In the genomic region with DNA sequence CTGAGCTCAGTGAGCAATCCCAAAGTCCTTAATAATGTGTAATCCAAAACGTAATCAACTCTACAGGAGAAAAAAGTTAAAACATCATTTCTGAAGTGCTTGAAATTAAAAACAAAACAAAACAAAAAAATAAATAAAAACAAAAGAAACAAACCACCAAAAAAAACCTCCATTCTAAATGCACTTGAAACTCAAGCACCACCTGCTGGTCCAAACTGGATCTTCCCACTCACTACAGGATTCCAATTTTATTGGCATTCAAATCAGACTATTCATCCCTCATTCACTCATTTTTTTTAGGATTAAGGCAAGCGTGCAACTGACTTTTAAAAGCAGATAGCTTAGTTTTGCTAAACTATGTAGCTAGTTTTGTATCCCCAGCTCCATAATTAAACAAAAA, we compare ENCODE assay signal across 10 mouse cellular contexts.
DNase-seq lines count a peak whose midpoint lies in the region; ATAC-seq and TF ChIP-seq lines count a peak whose summit lies in the region.
"Had no signal": no experiment of that assay in that cellular context is flagged by ENCODE, and none has a peak within 500 bp of the region (broad histone marks: within the 10 kb centered on the region; RNA-seq: fewer than 3 reads in every experiment).

No protein-coding gene starts in this region.

- no peaks in the 10 kb centered on the region for H3K27me3 ChIP-seq in E14TG2a.4 (ENCODE audit: insufficient read depth, low read length)

- no peaks in the 10 kb centered on the region for H3K9me3 ChIP-seq in E14TG2a.4 (ENCODE audit: low read length)

- no peak for ATAC-seq in cerebellum, adult (ENCODE audit: insufficient number of reproducible peaks, low FRiP score, low TSS enrichment)

- no peaks in the 10 kb centered on the region for H3K4me1 ChIP-seq in E14TG2a.4 (replicated peaks; ENCODE audit: low read depth, low read length)

- no peak overlapping the region for H3K4me3 ChIP-seq in E14TG2a.4 (replicated peaks; ENCODE audit: low read length)
- H3K4me3 ChIP-seq: erythroblast, embryonic 14.5 days had no signal

- H3K36me3 ChIP-seq in E14TG2a.4 (ENCODE audit: insufficient read depth, low read length), result no peaks in the 10 kb centered on the region

- peak; percentile 25; the same call in 1 of the 2 replicates for TF ChIP-seq CTCF in E14TG2a.4 (conservative IDR thresholded peaks at IDR 0.05; ENCODE audit: low read length)

- peak; percentile 58 to 61 for DNase-seq in cerebellum, postnatal 10 days
- peak; percentile 56 for DNase-seq in layer of hippocampus, adult 11-12 months (ENCODE audit: low spot score)
- no peak for DNase-seq in layer of hippocampus, adult 9-10 months (ENCODE audit: low spot score)
- DNase-seq in embryo, embryonic 11 days, result peak; percentile 24
- DNase-seq in Muller cell, postnatal 12 days (ENCODE audit: inconsistent ontology term), result no peak
- no peak for DNase-seq in heart, adult 8-10 months (ENCODE audit: low spot score)
- DNase-seq: heart, adult 11 months had no signal

Comparison
In these comparisons a context has a peak if more than half of its experiments do, and no peak if none do; other contexts are left out.
1. DNase-seq: peak in cerebellum, postnatal 10 days (2 of 2), layer of hippocampus, adult 11-12 months (single experiment) and embryo, embryonic 11 days (single experiment); none in layer of hippocampus, adult 9-10 months (single experiment), Muller cell, postnatal 12 days (single experiment) and heart, adult 8-10 months (single experiment).